Mouse (Mus musculus) c-Kit-positive CD71-positive TER-119-positive erythroid progenitor cells, embryonic 14.5 days (primary cell): ENCODE data around the gene Rgs3.

Experiments used
- DNase-seq: peaks from one replicate; pipeline ENCODE4 v3.0.0-alpha.2; 2013; ENCODE audit warnings: low spot score

Rgs3 gene

GRCm38 (mm10) chr4:62744534-62744956 lies 184.9 kb downstream of the Rgs3 start:
- no peak for DNase-seq

DNA sequence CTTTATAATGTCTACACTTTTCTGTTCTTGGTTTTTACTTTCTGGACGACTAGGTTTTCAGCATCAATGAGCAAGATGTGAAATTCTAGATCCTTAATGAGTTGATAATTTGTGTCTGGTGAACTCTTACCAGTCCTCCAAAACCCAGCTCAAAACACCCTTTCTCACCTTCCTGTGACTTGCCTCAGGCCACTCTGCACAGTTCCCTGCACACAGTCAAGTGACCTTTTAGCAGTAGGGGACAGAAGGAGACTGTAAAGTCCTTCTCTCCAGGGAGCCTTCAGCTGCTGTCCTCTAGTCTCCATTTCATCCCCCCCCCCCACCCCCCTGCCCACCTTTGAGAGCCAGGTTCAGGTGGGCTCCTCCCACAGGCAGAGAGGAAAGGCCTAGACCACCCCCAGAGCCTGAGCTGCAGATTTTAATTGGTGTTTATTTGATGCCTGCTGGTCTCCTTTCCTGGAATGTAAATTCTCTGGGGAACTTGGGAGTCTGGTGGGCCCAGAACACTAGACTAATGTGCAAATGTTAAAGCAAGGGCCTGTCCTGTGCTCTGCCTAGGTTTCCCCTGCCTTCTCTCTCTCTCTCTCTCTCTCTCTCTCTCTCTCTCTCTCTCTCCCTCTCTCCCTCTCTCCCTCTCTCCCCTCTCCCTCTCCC lies 185.5 kb downstream of the Rgs3 start:
- DNase-seq: no peak
